Mouse (Mus musculus): Measurements from ENCODE around the gene Cdk18.

The Cdk18 gene

GRCm38 (mm10) chr1:132065475-132066172 is 73.9 kb downstream of the Cdk18 start:
- no peak for DNase-seq (ENCODE audit: low spot score in 2 of 2)

GRCm38 (mm10) chr1:132065001-132065400 is 74.5 kb downstream of the Cdk18 start:
- no peak for DNase-seq (ENCODE audit: low spot score in 2 of 2)

- DNase-seq (ENCODE audit: low spot score in 2 of 2): no peak
Observed at GRCm38 (mm10) chr1:132063096-132063495, 76.4 kb downstream of the Cdk18 start.

Data from urinary bladder, adult 18-20 months (tissue).